Mouse (Mus musculus) neutrophil, adult 59 days (primary cell): ENCODE measurements around the gene Gapdh. TPM values are rescaled to one million over a fixed set of nuclear protein-coding genes. Genes with fewer than 3 reads are reported as not detected.

ENCODE experiments used
- total RNA-seq, 2 experiments: library from RNA; stranded (reverse); gene quantifications; 1 replicate in 1 of 2; 2 replicates in 1 of 2; pipeline ENCODE4 v1.2.4; 2023

Gapdh gene
- total RNA-seq: 1,000 to 10,000 TPM; 1,481 to 1,483 TPM

GRCm38 (mm10) chr6:125166051-125166751 lies at the start of gene Gapdh:
Gapdh (minus strand) TSS chr6:125166467.

GRCm38 (mm10) chr6:125215148-125215954 lies 49.1 kb upstream of the Gapdh start, which contains the start of gene Vamp1:
Vamp1 (plus strand) TSS chr6:125215551.

GRCm38 (mm10) chr6:125191332-125192015 lies 25.2 kb upstream of the Gapdh start, which contains the start of the genes Ncapd2 and Mrpl51:
Ncapd2 (minus strand) TSS chr6:125191701.
Mrpl51 (plus strand) TSS chr6:125191801.

GRCm38 (mm10) chr6:125145001-125145400 lies 21.3 kb downstream of the Gapdh start, which contains the start of gene Iffo1:
Iffo1 (plus strand) TSS chr6:125145241.

GRCm38 (mm10) chr6:125131302-125132156 lies 34.7 kb downstream of the Gapdh start, which contains the start of gene Nop2:
Nop2 (plus strand) TSS chr6:125131909.

Other genes starting within 250 kb of the Gapdh start
- 100 to 1,000 TPM; 106 to 150 TPM for gene Ptms, start 246.4 kb downstream of the Gapdh start, total RNA-seq
- gene Mlf2, start 235.1 kb downstream of the Gapdh start, total RNA-seq: 10 to 100 TPM; 92.0 to 97.0 TPM
- 10 to 100 TPM; 17.3 to 22.6 TPM for gene Cops7a, start 200.9 kb downstream of the Gapdh start, total RNA-seq
- not detected for gene Pianp, start 169.8 kb downstream of the Gapdh start, total RNA-seq
- 10 to 100 TPM; 68.6 to 81.0 TPM for gene Zfp384, start 157.3 kb downstream of the Gapdh start, total RNA-seq
- gene Ing4, start 126.7 kb downstream of the Gapdh start, total RNA-seq: 10 to 100 TPM; 65.4 to 82.9 TPM
- gene Acrbp, start 116.8 kb downstream of the Gapdh start, total RNA-seq: 10 to 100 TPM; 11.4 to 12.0 TPM
- 10 to 100 TPM in 1 of 2 experiments, 1 to 10 TPM in 1; 8.4 to 12.3 TPM for gene Lpar5, start 98.5 kb downstream of the Gapdh start, total RNA-seq
- 100 to 1,000 TPM; 178 to 182 TPM for gene Chd4, start 70.5 kb downstream of the Gapdh start, total RNA-seq
- 10 to 100 TPM; 18.6 to 20.5 TPM for gene Nop2, start 34.6 kb downstream of the Gapdh start, total RNA-seq
- 10 to 100 TPM; 29.2 to 34.4 TPM for gene Iffo1, start 21.2 kb downstream of the Gapdh start, total RNA-seq
- 100 to 1,000 TPM; 185 to 195 TPM for gene Ncapd2, start 25.2 kb upstream of the Gapdh start, total RNA-seq
- gene Mrpl51, start 25.3 kb upstream of the Gapdh start, total RNA-seq: 10 to 100 TPM; 44.1 to 48.3 TPM
- 10 to 100 TPM; 20.8 to 21.0 TPM for gene Vamp1, start 49.1 kb upstream of the Gapdh start, total RNA-seq
- 10 to 100 TPM; 11.0 to 12.0 TPM for gene Tapbpl, start 65.4 kb upstream of the Gapdh start, total RNA-seq
- gene Cd27, start 70.5 kb upstream of the Gapdh start, total RNA-seq: 1 to 10 TPM in 1 of 2 experiments, under 1 TPM in 1; 0.73 to 2.0 TPM
- not detected for gene Tuba3a, start 119.6 kb upstream of the Gapdh start, total RNA-seq
- gene Ltbr, start 147.4 kb upstream of the Gapdh start, total RNA-seq: 10 to 100 TPM; 47.4 to 56.8 TPM
- 10 to 100 TPM; 13.9 to 14.0 TPM for gene Scnn1a, start 154.2 kb upstream of the Gapdh start, total RNA-seq
- gene Tnfrsf1a, start 182.9 kb upstream of the Gapdh start, total RNA-seq: 100 to 1,000 TPM; 295 to 318 TPM
- gene Plekhg6, start 214.3 kb upstream of the Gapdh start, total RNA-seq: not detected